Mouse (Mus musculus): ENCODE data around the gene Zfp961. TPM values are rescaled to one million over a fixed set of nuclear protein-coding genes. Genes with fewer than 3 reads are reported as not detected.

Gene Zfp961
- total and polyA plus RNA-seq, 3 experiments = 5.9 to 21.4 (median 14.9) TPM

GRCm38 (mm10) chr8:71974211-71974610 lies 23.4 kb downstream of the Zfp961 start:
- no peak for DNase-seq (ENCODE audit: extremely low read depth)
- in situ Hi-C loops (cut with MboI; ENCODE audit: low pct_ligation_motif_present, low pct_unique_long_range_greater_than_20kb, low sequenced_read_pairs) = no loop called here
- Histone ChIP-seq H3K4me3 (replicated peaks in 1 of 3; ENCODE audit: low read depth in 2 of 3, low read length in 2 of 3, poor library complexity in 1 of 3) (no peak overlapping the region), H3K27ac (ENCODE audit: insufficient read depth, low read depth) (no peak overlapping the region), H3K9me3 (replicated peaks; ENCODE audit: low read length) (no peaks in the 10 kb centered on the region), H3K9ac (ENCODE audit: insufficient read depth, low read depth) (no peak overlapping the region), H3K79me2 (replicated peaks; ENCODE audit: control insufficient read depth, extremely low read depth, insufficient read depth, poor library complexity, severe bottlenecking) (no peaks in the 10 kb centered on the region), H3K4me1 (ENCODE audit: control insufficient read depth in 1 of 2, insufficient read depth in 2 of 2) (no peaks in the 10 kb centered on the region), H3K4me2 (ENCODE audit: insufficient read depth, low read depth, poor library complexity, severe bottlenecking) (no peak overlapping the region), H3K36me3 (replicated peaks in 1 of 2; ENCODE audit: control insufficient read depth in 1 of 2, insufficient read depth in 1 of 2, low read length in 1 of 2) (peaks cover 0 to 21% of the 10 kb centered on the region in 2 experiments), H3K27me3 (replicated peaks) (no peaks in the 10 kb centered on the region)
- no peak for TF ChIP-seq RAD21 (IDR thresholded peaks at IDR 0.05; ENCODE audit: low read depth, low read length)
- TF ChIP-seq JUND (conservative IDR thresholded peaks at IDR 0.05; ENCODE audit: low read depth, low read length) = no peak
- no peak for TF ChIP-seq TCF12 (IDR thresholded peaks at IDR 0.05; ENCODE audit: low read depth, low read length)
- no peak for TF ChIP-seq ZC3H11A (IDR thresholded peaks at IDR 0.05; ENCODE audit: low read depth, low read length)
- TF ChIP-seq POLR2AphosphoS2 (IDR thresholded peaks at IDR 0.05; ENCODE audit: low read depth, low read length) = no peak
- TF ChIP-seq BHLHE40 (IDR thresholded peaks at IDR 0.05; ENCODE audit: low read depth, low read length) = no peak
- TF ChIP-seq SMC3 (IDR thresholded peaks at IDR 0.05; ENCODE audit: low read depth, low read length) = no peak
- TF ChIP-seq JUN (IDR thresholded peaks at IDR 0.05; ENCODE audit: insufficient read depth, low read depth, low read length) = no peak
- TF ChIP-seq ETS1 (conservative IDR thresholded peaks at IDR 0.05; ENCODE audit: low read depth, low read length) = no peak
- no peak for TF ChIP-seq MXI1 (IDR thresholded peaks at IDR 0.05; ENCODE audit: low read depth, low read length)
- TF ChIP-seq MAX (IDR thresholded peaks at IDR 0.05; ENCODE audit: low read length) = no peak
- TF ChIP-seq GABPA (IDR thresholded peaks at IDR 0.05; ENCODE audit: insufficient replicate concordance, low read depth, low read length) = no peak
- TF ChIP-seq ZMIZ1 (IDR thresholded peaks at IDR 0.05; ENCODE audit: low read depth, low read length) = no peak
- no peak for TF ChIP-seq NELFE (IDR thresholded peaks at IDR 0.05; ENCODE audit: low read depth, low read length)
- no peak for TF ChIP-seq PAX5 (IDR thresholded peaks at IDR 0.05; ENCODE audit: low read length)
- no peak for TF ChIP-seq ELF1 (IDR thresholded peaks at IDR 0.05; ENCODE audit: low read depth, low read length)
- no peak for TF ChIP-seq CTCF (conservative IDR thresholded peaks at IDR 0.05 in 1 of 2, IDR thresholded peaks at IDR 0.05 in 1 of 2; ENCODE audit: low read depth in 2 of 2, low read length in 2 of 2)
- TF ChIP-seq RCOR1 (conservative IDR thresholded peaks at IDR 0.05; ENCODE audit: low read depth, low read length) = no peak
- dilution Hi-C loops (cut with MboI; ENCODE audit: extremely low pct_ligation_motif_present, extremely low pct_unique_long_range_greater_than_20kb, low sequenced_read_pairs) = no loop called here

- TF ChIP-seq SMC3 (IDR thresholded peaks at IDR 0.05; ENCODE audit: low read depth, low read length) (no peak), BHLHE40 (IDR thresholded peaks at IDR 0.05; ENCODE audit: low read depth, low read length) (peak; percentile 81), POLR2AphosphoS2 (IDR thresholded peaks at IDR 0.05; ENCODE audit: low read depth, low read length) (no peak), CTCF (conservative IDR thresholded peaks at IDR 0.05 in 1 of 2, IDR thresholded peaks at IDR 0.05 in 1 of 2; ENCODE audit: low read depth in 2 of 2, low read length in 2 of 2) (no peak), MEF2A (IDR thresholded peaks at IDR 0.05; ENCODE audit: borderline replicate concordance, low read depth, low read length) (no peak), IRF4 (IDR thresholded peaks at IDR 0.05; ENCODE audit: low read depth, low read length) (peak; percentile 48; the same call in 1 of the 2 replicates), KAT2A (IDR thresholded peaks at IDR 0.05; ENCODE audit: insufficient replicate concordance, low read length) (no peak), ZNF384 (IDR thresholded peaks at IDR 0.05; ENCODE audit: low read depth, low read length) (no peak), RAD21 (IDR thresholded peaks at IDR 0.05; ENCODE audit: low read depth, low read length) (no peak; the same call in 1 of the 2 replicates), ETS1 (conservative IDR thresholded peaks at IDR 0.05; ENCODE audit: low read depth, low read length) (peak; percentile 40), GABPA (IDR thresholded peaks at IDR 0.05; ENCODE audit: insufficient replicate concordance, low read depth, low read length) (no peak), ZMIZ1 (IDR thresholded peaks at IDR 0.05; ENCODE audit: low read depth, low read length) (no peak), SIN3A (IDR thresholded peaks at IDR 0.05; ENCODE audit: low read length) (peak; percentile 59; the same call in 1 of the 2 replicates)
Observed at GRCm38 (mm10) chr8:71981032-71981431, 30.2 kb downstream of the Zfp961 start.

More at GRCm38 (mm10) chr8:71981032-71981431, 30.2 kb downstream of the Zfp961 start:
- H3K36me3 ChIP-seq (replicated peaks in 1 of 2; ENCODE audit: control insufficient read depth in 1 of 2, insufficient read depth in 1 of 2, low read length in 1 of 2) = no peaks in the 10 kb centered on the region
- dilution Hi-C loops (cut with MboI; ENCODE audit: extremely low pct_ligation_motif_present, extremely low pct_unique_long_range_greater_than_20kb, low sequenced_read_pairs) (no loop called here), in situ Hi-C loops (cut with MboI; ENCODE audit: low pct_ligation_motif_present, low pct_unique_long_range_greater_than_20kb, low sequenced_read_pairs) (no loop called here)
- peaks cover 7 to 31% of the 10 kb centered on the region in 2 experiments; a peak in 3 of 4 replicates for H3K4me1 ChIP-seq (ENCODE audit: control insufficient read depth in 1 of 2, insufficient read depth in 2 of 2)
- no peak overlapping the region for H3K4me3 ChIP-seq (replicated peaks in 1 of 3; ENCODE audit: low read depth in 2 of 3, low read length in 2 of 3, poor library complexity in 1 of 3)
- DNase-seq (ENCODE audit: extremely low read depth) = peak; percentile 66
- no peak overlapping the region for H3K9ac ChIP-seq (ENCODE audit: insufficient read depth, low read depth)
- no peak overlapping the region for H3K27ac ChIP-seq (ENCODE audit: insufficient read depth, low read depth)
- H3K79me2 ChIP-seq (replicated peaks; ENCODE audit: control insufficient read depth, extremely low read depth, insufficient read depth, poor library complexity, severe bottlenecking) = no peaks in the 10 kb centered on the region
- no peaks in the 10 kb centered on the region for H3K9me3 ChIP-seq (replicated peaks; ENCODE audit: low read length)
- peak overlapping the region; percentile 39 for H3K4me2 ChIP-seq (ENCODE audit: insufficient read depth, low read depth, poor library complexity, severe bottlenecking)
- H3K27me3 ChIP-seq (replicated peaks) = no peaks in the 10 kb centered on the region

Measured in CH12.LX (cell line).